Mouse (Mus musculus) ES-E14 (cell line): Measurements from ENCODE around the gene Nek1.

Experiments
- CHD2 ChIP-seq: IDR thresholded peaks from 2 replicates; pipeline ENCODE4 v1.6.1; 2014; ENCODE audit warnings: mild to moderate bottlenecking, low read depth, low read length, inconsistent platforms
- MAFK ChIP-seq: IDR thresholded peaks from 2 replicates; pipeline ENCODE4 v1.6.1; 2014; ENCODE audit warnings: mild to moderate bottlenecking, low read depth, low read length, inconsistent platforms; ENCODE audit not compliant: insufficient read depth
- ZC3H11A ChIP-seq: IDR thresholded peaks from 2 replicates; pipeline ENCODE4 v1.6.1; 2012; ENCODE audit warnings: low read depth, mild to moderate bottlenecking, inconsistent platforms, low read length, borderline replicate concordance
- ZNF384 ChIP-seq: IDR thresholded peaks from 2 replicates; pipeline ENCODE4 v1.6.1; 2012; ENCODE audit warnings: low read depth, low read length, inconsistent platforms

DNA sequence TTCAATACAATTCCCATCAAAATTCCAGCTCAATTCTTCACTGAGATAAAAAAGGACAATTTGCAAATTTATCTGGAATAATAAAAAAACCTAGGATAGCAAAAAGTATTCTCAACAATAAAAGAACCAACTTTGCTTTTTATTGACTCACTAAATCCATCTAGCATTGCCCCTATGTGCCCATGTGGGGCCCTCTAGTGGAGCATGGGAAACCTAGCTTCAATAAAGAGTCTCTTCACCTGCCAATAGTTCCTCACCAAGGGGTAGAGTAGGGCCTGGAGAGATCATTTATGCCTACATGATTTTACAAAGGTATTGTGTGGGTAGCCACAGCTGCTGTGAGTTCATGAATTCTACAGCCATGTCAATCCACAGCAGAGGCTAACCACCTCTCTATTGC lies 66.1 kb downstream of the Nek1 start:
- TF ChIP-seq MAFK (no peak), ZC3H11A (no peak), CHD2 (no peak), ZNF384 (no peak)
